Mouse (Mus musculus) kidney, postnatal 14 days (tissue): ENCODE results near the gene Gpr160.
A peak's percentile ranks its signal among the peaks of the same experiment; 100 is the strongest.
"Not testable (repeated sequence)": the region's sequence is repeated elsewhere in the genome, so short reads cannot be mapped to it uniquely, and the experiment has no call there.

Experiments used
- DNase-seq: peaks from one replicate; pipeline ENCODE4 v3.0.0; 2022; ENCODE audit warnings: mixed read lengths

Gpr160 gene

GRCm38 (mm10) chr3:30855604-30856458, at the start of gene Gpr160:
TSS of gene Gpr160 (plus strand) at chr3:30855950.
- DNase-seq: peak; percentile 86

DNA sequence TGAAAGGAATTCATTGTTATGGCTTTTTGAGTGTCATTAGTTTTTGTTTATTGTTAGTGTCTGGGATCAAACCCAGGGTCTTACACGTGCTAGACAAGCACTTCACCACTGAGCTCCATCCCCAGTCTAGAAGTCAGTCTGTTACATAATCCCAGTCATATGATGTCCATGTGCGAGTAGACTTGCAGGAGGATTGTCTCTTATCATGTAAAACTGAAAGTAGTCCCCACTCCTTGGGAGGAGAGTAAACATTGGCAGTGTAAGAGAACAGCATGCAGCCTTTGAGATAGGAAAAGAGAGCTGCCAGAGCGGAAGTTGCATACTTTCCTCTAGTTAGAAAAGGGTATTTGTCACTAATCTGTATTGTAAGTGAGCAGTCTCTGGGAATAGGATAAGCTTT, 42.9 kb upstream of the Gpr160 start:
- DNase-seq: no peak

- DNase-seq: no peak
Measured at GRCm38 (mm10) chr3:30818630-30819125, 37.1 kb upstream of the Gpr160 start.

GRCm38 (mm10) chr3:30822163-30822562, 33.6 kb upstream of the Gpr160 start:
- no peak for DNase-seq

GRCm38 (mm10) chr3:30826069-30826468, 29.7 kb upstream of the Gpr160 start:
- no peak for DNase-seq

- DNase-seq: no peak
Measured at GRCm38 (mm10) chr3:30831848-30832606, 23.7 kb upstream of the Gpr160 start.

DNA sequence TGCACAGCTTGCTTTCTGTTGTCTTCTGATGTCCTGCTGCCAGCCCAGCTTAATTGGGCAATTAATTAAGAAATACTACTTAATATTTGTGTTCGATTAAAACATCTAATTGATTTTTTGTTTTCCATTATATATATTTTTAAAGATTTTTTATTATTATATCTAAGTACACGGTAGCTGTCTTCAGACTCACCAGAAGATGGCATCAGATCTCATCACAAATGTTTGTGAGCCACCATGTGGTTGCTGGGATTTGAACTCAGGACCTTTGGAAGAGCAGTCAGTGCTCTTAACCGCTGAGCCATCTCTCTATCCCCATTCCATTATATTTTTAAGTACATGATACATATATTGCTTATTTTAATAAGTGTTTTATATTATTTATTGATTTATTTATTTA, 22.5 kb upstream of the Gpr160 start:
- DNase-seq: no peak

DNA sequence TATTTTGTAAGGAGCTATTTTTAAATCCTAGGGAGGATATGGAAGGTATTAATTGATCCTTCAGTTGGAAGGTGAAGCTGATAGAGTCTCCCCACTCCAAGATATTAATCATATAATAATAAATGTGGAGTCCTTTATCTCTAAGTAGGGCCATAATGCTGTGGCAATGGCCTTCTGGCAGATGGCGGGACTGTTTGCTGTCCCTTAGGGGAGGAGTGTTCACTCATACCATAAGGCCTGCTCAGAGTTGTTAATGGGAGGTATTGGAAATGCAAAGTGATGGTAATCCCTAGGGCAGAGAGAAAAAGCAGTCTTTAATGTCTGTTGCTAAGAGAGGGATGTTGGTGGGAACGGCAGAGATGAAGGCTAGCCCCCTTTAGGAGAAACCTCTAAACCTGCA, 10.0 kb upstream of the Gpr160 start:
- DNase-seq: no peak

- no peak for DNase-seq
Measured at GRCm38 (mm10) chr3:30847413-30847812, 8.3 kb upstream of the Gpr160 start.

- peak; percentile 25 for DNase-seq
Measured at GRCm38 (mm10) chr3:30851422-30851821, 4.3 kb upstream of the Gpr160 start.

DNA sequence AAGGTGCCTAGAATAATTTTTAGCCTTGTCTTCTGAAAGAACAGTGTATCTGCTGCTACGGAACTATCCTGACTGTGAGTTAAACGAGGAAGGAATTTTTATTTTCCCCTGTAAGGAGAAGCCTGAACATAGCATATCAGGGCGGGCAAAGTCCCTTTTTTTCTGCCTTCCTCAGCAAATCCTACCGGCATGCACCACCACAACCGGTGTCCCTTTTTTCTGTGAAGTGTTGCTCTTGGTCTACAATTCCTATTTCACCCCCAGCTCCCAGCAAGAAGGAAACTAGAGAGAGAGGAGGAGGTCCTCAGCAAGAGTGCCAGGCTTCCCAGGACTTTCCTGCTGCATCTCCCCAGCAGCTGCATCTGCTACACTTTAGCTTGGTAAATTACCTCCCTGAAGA, 2.2 kb upstream of the Gpr160 start:
- peak; percentile 36 for DNase-seq

DNA sequence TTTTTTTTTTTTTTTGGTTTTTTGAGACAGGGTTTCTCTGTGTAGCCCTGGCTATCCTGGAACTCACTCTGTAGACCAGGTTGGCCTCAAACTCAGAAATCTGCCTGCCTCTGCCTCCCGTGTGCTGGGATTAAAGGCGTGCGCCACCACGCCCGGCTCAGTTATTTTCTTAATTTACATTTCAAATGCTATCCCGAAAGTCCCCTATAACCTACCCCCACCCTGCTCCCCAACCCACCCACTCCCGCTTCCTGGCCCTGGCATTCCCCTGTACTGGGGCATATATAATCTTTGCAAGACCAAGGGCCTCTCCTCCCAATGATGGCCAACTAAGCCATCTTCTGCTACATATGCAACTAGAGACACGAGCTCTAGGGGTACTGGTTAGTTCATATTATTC, 3.8 kb downstream of the Gpr160 start:
- not testable (repeated sequence) for DNase-seq

DNA sequence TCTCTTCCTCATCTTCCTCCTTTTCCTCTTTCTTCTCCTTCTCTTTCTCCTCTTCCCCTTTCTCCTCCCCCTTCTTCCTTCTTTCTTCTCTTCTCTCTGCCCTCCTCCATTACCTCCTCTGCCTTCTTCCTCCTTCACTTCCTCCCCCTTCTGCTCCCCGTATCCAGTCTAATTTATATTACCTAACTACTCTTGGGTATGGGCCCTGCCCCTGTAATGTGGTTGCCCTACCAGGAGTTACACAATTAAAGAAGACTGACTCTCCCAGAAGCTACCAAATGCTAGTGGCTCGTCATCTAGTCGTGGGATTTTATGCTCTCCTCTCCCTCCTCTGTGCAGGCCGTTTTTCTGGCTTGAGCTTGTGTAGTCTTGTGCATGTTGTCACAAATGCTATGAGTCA, 5.0 kb downstream of the Gpr160 start:
- DNase-seq: no peak

DNA sequence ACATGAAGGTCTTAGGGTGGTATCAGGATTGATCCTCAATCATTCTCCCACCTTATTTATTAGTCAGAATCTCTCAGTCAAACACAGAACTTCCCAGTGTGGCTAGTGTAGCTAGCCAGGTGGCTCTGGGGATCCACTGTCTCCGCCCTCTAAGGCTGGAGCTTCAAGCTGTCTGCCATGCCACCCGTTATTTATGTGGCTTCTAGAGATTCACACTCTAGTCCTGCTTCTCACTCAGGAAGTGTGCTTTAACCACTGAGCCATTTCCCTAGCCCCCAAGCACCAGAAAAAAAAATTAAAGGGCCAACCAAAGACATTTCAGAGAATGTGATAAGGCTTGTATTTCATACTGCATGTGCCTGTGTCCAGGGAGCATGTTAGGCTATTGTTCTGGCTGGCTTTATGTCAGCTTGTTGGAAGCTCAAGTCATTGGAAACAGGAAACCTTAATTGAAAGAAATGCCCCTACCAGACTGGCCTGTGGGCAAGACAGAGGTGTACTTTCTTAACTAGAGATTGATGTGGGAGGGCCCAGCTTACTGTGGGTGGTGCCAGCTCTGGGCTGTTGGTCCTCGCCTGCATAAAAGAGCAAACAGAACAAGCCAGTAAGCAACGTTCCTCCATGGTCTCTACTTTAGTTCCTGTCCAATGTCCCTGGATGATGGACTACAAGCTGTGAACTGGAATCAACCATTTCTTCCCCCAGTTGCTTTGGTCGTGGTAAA, 8.1 kb downstream of the Gpr160 start:
- DNase-seq: no peak

DNA sequence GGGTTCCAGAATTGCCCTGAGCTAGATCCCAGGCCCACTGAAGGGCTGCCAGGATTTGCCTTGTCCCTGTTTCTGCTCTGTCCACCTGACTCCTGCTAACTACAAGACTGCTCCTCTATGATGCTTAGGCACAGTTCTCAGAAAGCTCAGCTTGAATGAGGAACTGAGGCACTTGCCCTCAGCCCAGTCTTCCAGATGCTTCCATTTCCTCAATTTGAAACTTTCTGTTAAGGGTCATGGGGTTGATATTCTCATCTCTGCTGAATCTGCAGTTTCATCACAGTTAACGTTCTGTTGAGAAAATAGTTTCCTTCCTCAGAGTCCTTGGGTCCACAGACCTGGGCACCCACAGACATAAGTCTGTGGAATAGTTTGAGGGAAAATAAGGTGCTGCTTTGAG, 8.9 kb downstream of the Gpr160 start:
- no peak for DNase-seq

DNA sequence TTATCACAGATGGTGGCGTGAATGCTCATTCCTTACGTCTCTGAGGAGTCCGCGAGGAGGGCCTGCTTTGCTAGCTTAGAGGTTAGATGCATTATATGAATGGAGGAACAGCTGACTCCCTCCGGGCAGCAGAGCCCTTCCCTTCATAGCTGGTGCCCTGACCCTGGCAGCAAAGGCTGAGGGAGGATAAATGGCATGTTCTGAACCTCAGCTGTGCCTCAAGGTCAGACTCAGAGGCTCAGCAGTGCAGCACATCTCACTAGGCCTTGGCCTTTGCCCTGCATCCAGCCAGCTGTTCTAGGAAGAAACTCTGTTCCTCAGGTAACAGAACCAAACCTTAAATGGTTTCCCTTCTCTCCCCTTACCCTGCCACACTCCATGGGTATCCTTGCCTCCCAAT, 12.4 kb downstream of the Gpr160 start:
- DNase-seq: no peak

GRCm38 (mm10) chr3:30868625-30869024, 12.9 kb downstream of the Gpr160 start:
- DNase-seq: no peak

DNA sequence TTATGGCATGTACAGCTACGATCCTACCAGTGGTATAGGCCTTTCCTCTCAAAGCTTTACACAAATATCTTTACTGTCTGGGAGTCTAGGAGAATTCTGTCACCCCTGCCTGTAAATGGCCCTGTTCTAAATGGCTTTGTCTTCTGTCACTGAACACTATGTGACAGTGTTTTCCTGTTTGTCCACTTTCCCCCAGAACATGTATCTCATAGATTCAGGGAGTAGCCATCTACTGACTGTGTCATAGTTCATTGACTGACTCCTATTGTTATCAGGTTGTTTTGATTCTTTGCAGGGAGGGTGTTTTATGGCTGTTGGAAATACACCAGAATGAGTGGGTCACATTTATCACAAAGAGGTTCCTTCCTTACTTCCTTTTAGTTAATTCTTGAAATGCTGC, 14.2 kb downstream of the Gpr160 start:
- no peak for DNase-seq

DNA sequence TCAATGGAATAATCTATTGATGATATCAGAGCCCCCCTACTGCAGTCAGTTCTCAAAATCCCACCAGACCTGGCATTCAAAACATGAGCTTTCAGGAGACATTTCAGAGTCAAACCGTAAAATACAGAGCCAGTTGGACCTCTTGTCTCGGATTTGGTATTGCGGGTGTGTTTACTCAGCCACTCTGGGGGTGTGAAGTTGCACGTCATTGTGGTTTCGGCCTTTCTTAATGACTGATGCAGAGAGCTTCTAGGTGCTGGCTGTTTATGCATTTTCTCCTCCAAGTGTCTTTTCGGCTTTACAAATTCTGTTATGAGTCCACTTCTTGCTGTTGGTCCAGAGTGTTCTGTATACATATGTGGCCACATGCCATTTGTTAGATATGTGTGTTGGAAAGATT, 21.0 kb downstream of the Gpr160 start:
- DNase-seq: no peak

DNA sequence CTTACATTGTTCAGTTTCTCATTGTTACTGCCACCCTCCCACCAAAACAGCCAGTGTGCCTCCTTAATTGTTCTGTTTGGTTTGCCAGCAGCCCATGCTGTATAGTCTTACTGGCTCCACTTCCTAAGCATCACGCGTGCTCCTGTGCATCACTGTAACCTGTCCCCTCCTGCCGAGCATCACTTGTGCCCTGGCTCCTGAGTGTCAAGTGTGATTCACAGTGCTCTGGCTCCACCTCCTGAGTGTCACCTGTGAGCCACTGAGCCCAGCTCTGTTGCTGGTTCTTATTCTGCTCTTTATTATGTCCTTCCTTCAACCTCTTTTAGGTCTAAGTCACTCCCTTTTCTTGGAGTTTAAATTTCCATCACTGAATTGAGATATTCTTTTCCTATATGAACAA, 31.7 kb downstream of the Gpr160 start:
- DNase-seq: no peak

DNA sequence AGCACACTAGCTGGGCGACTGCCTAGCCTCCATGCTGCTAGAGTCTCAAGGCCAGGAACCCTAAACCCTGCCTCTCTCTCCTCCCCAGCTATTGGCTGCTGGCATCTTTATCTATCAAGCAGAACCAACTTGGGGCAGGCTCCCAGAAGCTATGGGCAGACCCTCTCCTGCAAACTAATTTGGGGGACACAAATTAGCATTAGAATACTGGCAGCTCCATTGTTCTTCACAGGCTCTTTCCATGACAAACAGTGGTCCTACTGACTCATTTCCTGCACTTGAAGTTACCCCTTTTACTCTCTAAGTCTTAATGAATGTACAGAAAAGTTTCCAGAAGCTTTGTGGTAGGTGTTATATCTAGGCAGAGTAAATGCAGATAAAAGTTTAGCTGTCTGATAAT, 33.3 kb downstream of the Gpr160 start:
- DNase-seq: no peak

DNA sequence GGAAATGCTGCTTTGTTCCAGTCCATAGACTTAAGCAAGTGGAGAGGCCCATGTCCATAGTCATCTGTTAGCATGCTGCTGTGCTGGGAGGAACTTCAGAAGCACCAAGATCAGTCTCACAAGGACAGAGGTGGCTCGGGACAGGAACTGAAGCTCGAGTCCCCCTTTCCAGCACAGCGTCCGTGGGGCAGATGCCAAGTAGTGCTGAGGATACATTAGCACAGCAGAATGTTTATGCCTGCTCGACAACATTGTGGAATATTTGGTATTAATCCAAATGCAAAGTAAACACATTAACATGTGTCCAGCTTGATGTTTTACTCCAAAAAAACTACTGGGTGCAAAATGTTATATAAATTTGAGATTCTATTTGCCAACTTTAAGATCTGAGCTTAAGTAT, 41.0 kb downstream of the Gpr160 start:
- no peak for DNase-seq

DNA sequence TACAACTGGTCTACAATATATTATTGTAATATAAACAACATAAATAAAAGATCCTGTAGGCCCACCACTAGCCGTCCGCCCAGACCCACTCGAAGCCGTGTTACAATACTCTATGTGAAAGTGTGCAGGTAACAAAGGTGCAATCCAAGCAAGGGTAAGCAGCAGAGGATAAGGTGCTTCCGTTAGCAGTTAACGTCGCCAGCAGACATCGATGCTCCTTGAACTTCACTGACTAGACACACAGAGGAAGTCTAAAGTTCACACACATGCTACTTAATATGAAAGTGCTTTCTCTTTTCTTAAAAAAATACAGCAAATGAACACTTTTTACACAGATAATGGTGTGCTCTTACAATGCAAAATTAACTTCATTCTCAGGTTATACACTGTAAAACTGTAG, 43.7 kb downstream of the Gpr160 start:
- DNase-seq: peak; percentile 26
